Mouse (Mus musculus) liver, embryonic 14 days (tissue): ENCODE measurements around the gene Mt1. TPM values are rescaled to one million over a fixed set of nuclear protein-coding genes. Genes with fewer than 3 reads are reported as not detected.

Experiments used
- polyA plus RNA-seq: library from polyadenylated mRNA; depleted of rRNA; stranded (reverse); fragments of >200 nt; gene quantifications from 2 replicates; pipeline ENCODE4 v1.2.3, GENCODE M21; 2012; rRNA removed

Gene Mt1
- 2,043 and 2,631 TPM in 2 replicates for polyA plus RNA-seq

GRCm38 (mm10) chr8:94178857-94179712 lies at the start of gene Mt1:
Gene Mt1 (plus strand): TSS chr8:94179082.

DNA sequence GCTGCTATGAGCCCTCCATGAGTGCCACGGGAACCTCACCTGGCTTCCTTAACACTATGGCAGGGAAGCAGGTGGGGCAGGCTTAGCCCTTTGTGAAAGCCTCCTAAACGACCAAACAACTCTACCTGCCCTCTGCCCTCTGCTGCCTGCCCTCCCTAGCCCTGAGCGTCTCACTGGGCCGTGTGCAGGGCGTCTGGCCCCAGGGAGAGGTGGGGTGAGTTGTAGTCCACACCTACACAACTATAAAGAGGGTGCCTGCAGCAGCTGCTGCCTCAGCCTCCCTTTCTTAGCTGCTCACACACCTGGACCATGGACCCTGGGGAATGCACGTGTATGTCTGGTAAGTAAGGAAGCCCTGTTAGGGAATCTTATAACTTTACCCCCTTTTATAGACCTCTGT lies 41.9 kb upstream of the Mt1 start, which contains the start of gene Mt4:
Gene Mt4, plus strand, starts transcription at position 265 of the 400 bp plus-strand sequence.

GRCm38 (mm10) chr8:94152513-94153300 lies 26.2 kb upstream of the Mt1 start, which contains the start of gene Mt3:
Gene Mt3 (plus strand): TSS chr8:94152607.

DNA sequence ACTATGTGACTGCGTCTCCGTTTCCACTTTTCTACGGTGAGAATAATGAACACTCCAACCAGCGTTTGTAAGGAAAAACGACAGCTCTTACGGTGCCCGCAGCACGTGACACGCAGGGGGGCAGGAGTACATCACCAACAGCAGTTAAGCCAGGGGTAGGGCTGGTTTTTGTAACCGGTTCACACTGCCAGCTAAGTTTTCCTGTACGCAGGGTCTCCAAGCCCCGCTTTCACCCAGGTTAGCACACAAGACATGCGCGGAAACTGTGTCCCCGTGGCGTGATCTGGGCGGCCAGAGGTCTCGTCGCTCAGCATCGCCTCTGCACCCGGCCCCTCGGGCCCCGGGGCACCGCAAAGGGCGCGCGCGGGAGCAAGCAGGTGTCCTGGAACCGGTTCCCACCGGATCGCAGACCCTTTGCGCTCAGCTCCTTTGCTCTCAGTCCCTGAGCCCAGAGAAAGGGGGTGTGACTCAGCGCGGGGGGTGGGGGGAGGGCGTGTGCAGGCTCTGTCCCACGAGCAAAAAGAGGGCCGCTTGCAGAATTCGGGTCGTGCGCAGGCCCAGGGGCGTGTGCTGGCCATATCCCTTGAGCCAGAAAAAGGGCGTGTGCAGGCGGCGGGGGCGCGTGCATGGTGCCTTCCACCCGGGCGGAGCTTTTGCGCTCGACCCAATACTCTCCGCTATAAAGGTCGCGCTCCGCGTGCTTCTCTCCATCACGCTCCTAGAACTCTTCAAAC lies 6.6 kb upstream of the Mt1 start, which contains the start of gene Mt2:
Gene Mt2, plus strand, starts transcription at position 590 of the 734 bp plus-strand sequence.

GRCm38 (mm10) chr8:94214252-94215173 lies 35.6 kb downstream of the Mt1 start, which contains the start of gene Nup93:
Gene Nup93 (plus strand): TSS chr8:94214564.

Other genes starting within 250 kb of the Mt1 start
- 35.0 and 41.4 TPM in 2 replicates for gene Amfr, start 166.2 kb upstream of the Mt1 start, polyA plus RNA-seq
- gene Nudt21, start 142.1 kb upstream of the Mt1 start, polyA plus RNA-seq, result 34.3 and 38.5 TPM in 2 replicates
- gene Ogfod1, start 141.9 kb upstream of the Mt1 start, polyA plus RNA-seq, result 3.1 and 3.3 TPM in 2 replicates
- gene Bbs2, start 80.2 kb upstream of the Mt1 start, polyA plus RNA-seq, result 4.1 and 4.4 TPM in 2 replicates
- 1.2 and 2.2 TPM in 2 replicates for gene Mt4, start 41.9 kb upstream of the Mt1 start, polyA plus RNA-seq
- 0.18 and 0.37 TPM in 2 replicates for gene Mt3, start 26.5 kb upstream of the Mt1 start, polyA plus RNA-seq
- gene Mt2, start 6.4 kb upstream of the Mt1 start, polyA plus RNA-seq, result 1,467 and 1,952 TPM in 2 replicates
- 27.6 and 31.3 TPM in 2 replicates for gene Nup93, start 35.5 kb downstream of the Mt1 start, polyA plus RNA-seq
- gene Slc12a3, start 150.1 kb downstream of the Mt1 start, polyA plus RNA-seq, result 0.01 TPM in 2 replicates
- 43.7 and 47.0 TPM in 2 replicates for gene Herpud1, start 207.4 kb downstream of the Mt1 start, polyA plus RNA-seq